Mouse (Mus musculus): ENCODE measurements at regions not wholly inside any gene's neighbourhood (a gene's known extent, or its start where the extent isn't known, plus 50 kb on each side); places are given as distances from the start of the nearest gene placed in this dataset.
A peak's percentile ranks its signal among the peaks of the same experiment; 100 is the strongest.

GRCm38 (mm10) chr4:23985956-23986355 lies 510.3 kb upstream of the Mms22l start:
- 34% methylated on average over 4 of the region's 4 CpGs for WGBS
- ATAC-seq (no peak), DNase-seq (ENCODE audit: low spot score) (no peak)
- Histone ChIP-seq H3K36me3 (ENCODE audit: insufficient read depth, low read length) (no peaks in the 10 kb centered on the region), H3K27me3 (ENCODE audit: insufficient read depth, low read length) (no peaks in the 10 kb centered on the region), H3K9me3 (ENCODE audit: low read length) (no peaks in the 10 kb centered on the region), H3K27ac (no peak overlapping the region), H3K4me1 (ENCODE audit: insufficient read depth, low read length) (no peaks in the 10 kb centered on the region), H3K4me3 (ENCODE audit: low read length) (no peak overlapping the region), H3K4me2 (ENCODE audit: low read depth, low read length) (no peak overlapping the region), H3K9ac (replicated peaks; ENCODE audit: low read length) (no peak overlapping the region)
- no peak for TF ChIP-seq CTCF (IDR thresholded peaks at IDR 0.05; ENCODE audit: low read depth)

- Histone ChIP-seq H3K36me3 (ENCODE audit: insufficient read depth, low read length) (no peaks in the 10 kb centered on the region), H3K9me3 (ENCODE audit: low read length) (no peaks in the 10 kb centered on the region), H3K27ac (no peak overlapping the region), H3K4me2 (ENCODE audit: low read depth, low read length) (no peak overlapping the region), H3K4me1 (ENCODE audit: insufficient read depth, low read length) (no peaks in the 10 kb centered on the region), H3K4me3 (ENCODE audit: low read length) (no peak overlapping the region), H3K27me3 (ENCODE audit: insufficient read depth, low read length) (no peaks in the 10 kb centered on the region), H3K9ac (replicated peaks; ENCODE audit: low read length) (no peak overlapping the region)
- DNase-seq (ENCODE audit: low spot score), result no peak
- 30% methylated on average over 3 of the region's 3 CpGs for WGBS
- no peak for TF ChIP-seq CTCF (IDR thresholded peaks at IDR 0.05; ENCODE audit: low read depth)
- no peak; the same call in 1 of the 2 replicates for ATAC-seq
These were observed 502.4 kb upstream of the Mms22l start for GRCm38 (mm10) chr4:23993823-23994222.

- H3K9ac ChIP-seq (replicated peaks; ENCODE audit: low read length), result no peak overlapping the region
- H3K9me3 ChIP-seq (ENCODE audit: low read length), result no peaks in the 10 kb centered on the region
- TF ChIP-seq CTCF (IDR thresholded peaks at IDR 0.05; ENCODE audit: low read depth), result no peak
- no peak overlapping the region for H3K27ac ChIP-seq
- no peak overlapping the region for H3K4me2 ChIP-seq (ENCODE audit: low read depth, low read length)
- WGBS, result 17% methylated on average over 4 of the region's 4 CpGs
- no peaks in the 10 kb centered on the region for H3K27me3 ChIP-seq (ENCODE audit: insufficient read depth, low read length)
- no peaks in the 10 kb centered on the region for H3K4me1 ChIP-seq (ENCODE audit: insufficient read depth, low read length)
- DNase-seq (ENCODE audit: low spot score) (peak; percentile 31), ATAC-seq (no peak; the same call in 1 of the 2 replicates)
- no peak overlapping the region for H3K4me3 ChIP-seq (ENCODE audit: low read length)
- no peaks in the 10 kb centered on the region for H3K36me3 ChIP-seq (ENCODE audit: insufficient read depth, low read length)
These were observed 501.8 kb upstream of the Mms22l start for GRCm38 (mm10) chr4:23994261-23994965.

GRCm38 (mm10) chr4:24006257-24006955 lies 489.8 kb upstream of the Mms22l start:
- Histone ChIP-seq H3K36me3 (ENCODE audit: insufficient read depth, low read length) (no peaks in the 10 kb centered on the region), H3K9ac (replicated peaks; ENCODE audit: low read length) (no peak overlapping the region), H3K27ac (no peak overlapping the region), H3K27me3 (ENCODE audit: insufficient read depth, low read length) (no peaks in the 10 kb centered on the region), H3K4me3 (ENCODE audit: low read length) (no peak overlapping the region), H3K4me1 (ENCODE audit: insufficient read depth, low read length) (no peaks in the 10 kb centered on the region), H3K9me3 (ENCODE audit: low read length) (no peaks in the 10 kb centered on the region), H3K4me2 (ENCODE audit: low read depth, low read length) (no peak overlapping the region)
- no peak for TF ChIP-seq CTCF (IDR thresholded peaks at IDR 0.05; ENCODE audit: low read depth)
- WGBS, result 29% methylated on average over 2 of the region's 2 CpGs
- no peak for DNase-seq (ENCODE audit: low spot score)
- ATAC-seq, result no peak

- Histone ChIP-seq H3K27me3 (ENCODE audit: insufficient read depth, low read length) (no peaks in the 10 kb centered on the region), H3K4me3 (ENCODE audit: low read length) (no peak overlapping the region), H3K4me2 (ENCODE audit: low read depth, low read length) (0 out of 2 replicates have a peak overlapping the region, but pooled peaks have one; percentile 7), H3K9me3 (ENCODE audit: low read length) (no peaks in the 10 kb centered on the region), H3K36me3 (ENCODE audit: insufficient read depth, low read length) (no peaks in the 10 kb centered on the region), H3K4me1 (ENCODE audit: insufficient read depth, low read length) (no peaks in the 10 kb centered on the region), H3K27ac (no peak overlapping the region), H3K9ac (replicated peaks; ENCODE audit: low read length) (no peak overlapping the region)
- ATAC-seq (0 out of 2 replicates have a peak, but pooled peaks have one; percentile 45), DNase-seq (ENCODE audit: low spot score) (peak; percentile 76)
- WGBS, result 42% methylated on average over 11 of the region's 11 CpGs
- no peak; the same call in 1 of the 2 replicates for TF ChIP-seq CTCF (IDR thresholded peaks at IDR 0.05; ENCODE audit: low read depth)
These were observed 476.8 kb upstream of the Mms22l start for GRCm38 (mm10) chr4:24019178-24020104.

Small RNAs in the stretch of these regions (microRNA-seq; reads per million reads assigned to microRNA genes)
- 0 reads per million in 2 experiments for gene Gm25978
